Mouse (Mus musculus) hindbrain, embryonic 14.5 days (tissue): ENCODE measurements around the gene Slc6a19. TPM values are rescaled to one million over a fixed set of nuclear protein-coding genes. Genes with fewer than 3 reads are reported as not detected.

Experiments
- ATAC-seq: fragments of 200-750 bp; cut with Nextera tagmentation; 2 replicates; pipeline ENCODE4 v1.8.0; 2017; ENCODE audit warnings: moderate number of reproducible peaks, mild to moderate bottlenecking, moderate TSS enrichment, moderate library complexity; ENCODE audit not compliant: low FRiP score
- DNase-seq: peaks from one replicate; pipeline ENCODE4 v3.0.0-alpha.2; 2015; ENCODE audit warnings: low spot score
- H3K27ac ChIP-seq: fragments of 300-500 bp; sonication (generic); 2 replicates; pipeline ENCODE4 v1.5.1; 2014; ENCODE audit warnings: mild to moderate bottlenecking, moderate library complexity
- H3K27me3 ChIP-seq: fragments of 300-500 bp; sonication (generic); 2 replicates; pipeline ENCODE4 v1.6.1; 2014; ENCODE audit warnings: mild to moderate bottlenecking, low read length, mixed read lengths; ENCODE audit not compliant: control insufficient read depth, insufficient read depth
- H3K36me3 ChIP-seq: fragments of 300-500 bp; sonication (generic); replicated peaks from 2 replicates; pipeline ENCODE4 v1.6.1; 2014; ENCODE audit not compliant: control insufficient read depth, insufficient read depth
- H3K4me1 ChIP-seq: fragments of 300-500 bp; sonication (generic); replicated peaks from 2 replicates; pipeline ENCODE4 v1.6.1; 2014; ENCODE audit warnings: antibody characterized with exemption, low read length, mixed read lengths; ENCODE audit not compliant: control insufficient read depth, insufficient read depth
- H3K4me2 ChIP-seq: fragments of 300-500 bp; sonication (generic); replicated peaks from 2 replicates; pipeline ENCODE4 v1.6.1; 2014; ENCODE audit warnings: mild to moderate bottlenecking, moderate library complexity
- H3K4me3 ChIP-seq: fragments of 300-500 bp; sonication (generic); replicated peaks from 2 replicates; pipeline ENCODE4 v1.5.1; 2014; ENCODE audit warnings: mild to moderate bottlenecking, low read length
- H3K9ac ChIP-seq: fragments of 300-500 bp; sonication (generic); 2 replicates; pipeline ENCODE4 v1.6.1; 2014
- H3K9me3 ChIP-seq: fragments of 300-500 bp; sonication (generic); 2 replicates; pipeline ENCODE4 v1.6.1; 2016; ENCODE audit warnings: low read length; ENCODE audit not compliant: control insufficient read depth
- WGBS: fragments of 180-500 bp; shearing (Covaris S2); extraction: QIAGEN DNeasy Blood & Tissue Kit; methylation state at CpG from one replicate; pipeline ENCODE4 v1.1.7; 2014; 5-methylcytosine and 5-hydroxymethylcytosine counted together
- polyA plus RNA-seq: library from polyadenylated mRNA; unstranded; fragments of >200 nt; fragmentation: Nextera tagmentation; extraction: Ambion mirVana; gene quantifications from 2 replicates; pipeline ENCODE4 v1.2.1, GENCODE M21; 2014

Gene Slc6a19
- polyA plus RNA-seq, 1 experiment from 2014 or later, result 0.46 TPM

GRCm38 (mm10) chr13:73735270-73735669, 30.6 kb upstream of the Slc6a19 start:
- WGBS, result 84% methylated on average over 8 of the region's 8 CpGs
- no peak overlapping the region for H3K27ac ChIP-seq
- no peaks in the 10 kb centered on the region for H3K9me3 ChIP-seq
- H3K4me2 ChIP-seq, result no peak overlapping the region
- no peak overlapping the region for H3K4me3 ChIP-seq
- peaks cover 13% of the 10 kb centered on the region for H3K27me3 ChIP-seq
- ATAC-seq (no peak), DNase-seq (no peak)
- 0 out of 2 replicates have a peak, but pooled peaks cover 3% of the 10 kb centered on the region for H3K4me1 ChIP-seq
- no peaks in the 10 kb centered on the region for H3K36me3 ChIP-seq
- H3K9ac ChIP-seq, result no peak overlapping the region

GRCm38 (mm10) chr13:73734379-73734778, 29.7 kb upstream of the Slc6a19 start:
- H3K27me3 ChIP-seq, result peaks cover 13% of the 10 kb centered on the region
- DNase-seq, result no peak
- 81% methylated on average over 1 of the region's 1 CpGs for WGBS
- no peaks in the 10 kb centered on the region for H3K36me3 ChIP-seq
- H3K9ac ChIP-seq, result no peak overlapping the region
- no peaks in the 10 kb centered on the region for H3K9me3 ChIP-seq
- H3K27ac ChIP-seq, result no peak overlapping the region
- 0 out of 2 replicates have a peak, but pooled peaks cover 3% of the 10 kb centered on the region for H3K4me1 ChIP-seq
- H3K4me3 ChIP-seq, result no peak overlapping the region
- no peak overlapping the region for H3K4me2 ChIP-seq
- no peak for ATAC-seq

GRCm38 (mm10) chr13:73732742-73733700, 28.4 kb upstream of the Slc6a19 start, which contains the start of gene Slc12a7:
Slc12a7 (plus strand) TSS chr13:73733094.
- H3K9ac ChIP-seq, result peak within 1 kb of the TSS; percentile 46
- no peaks in the 10 kb centered on the region for H3K9me3 ChIP-seq
- peaks cover 13% of the 10 kb centered on the region for H3K27me3 ChIP-seq
- H3K4me3 ChIP-seq, result peak within 1 kb of the TSS; percentile 33
- ATAC-seq (peak; percentile 46), DNase-seq (no peak)
- H3K4me1 ChIP-seq, result 0 out of 2 replicates have a peak, but pooled peaks cover 3% of the 10 kb centered on the region
- H3K4me2 ChIP-seq, result peak within 1 kb of the TSS; percentile 64
- WGBS, result 5% methylated on average over 47 of the region's 48 CpGs
- H3K27ac ChIP-seq, result no peak within 1 kb of the TSS
- no peaks in the 10 kb centered on the region for H3K36me3 ChIP-seq

GRCm38 (mm10) chr13:73732235-73732634, 27.6 kb upstream of the Slc6a19 start:
- 68% methylated on average over 7 of the region's 7 CpGs for WGBS
- ATAC-seq, result 0 out of 2 replicates have a peak, but pooled peaks have one; percentile 11
- peak overlapping the region; percentile 46 for H3K9ac ChIP-seq

GRCm38 (mm10) chr13:73730913-73731312, 26.2 kb upstream of the Slc6a19 start:
- Histone ChIP-seq H3K4me3 (no peak overlapping the region), H3K4me2 (no peak overlapping the region)
- ATAC-seq, result no peak

More at GRCm38 (mm10) chr13:73732235-73732634, 27.6 kb upstream of the Slc6a19 start:
- no peaks in the 10 kb centered on the region for H3K36me3 ChIP-seq
- peaks cover 13% of the 10 kb centered on the region for H3K27me3 ChIP-seq
- H3K4me1 ChIP-seq, result 0 out of 2 replicates have a peak, but pooled peaks cover 3% of the 10 kb centered on the region
- H3K27ac ChIP-seq, result no peak overlapping the region
- peak overlapping the region; percentile 33 for H3K4me3 ChIP-seq
- no peaks in the 10 kb centered on the region for H3K9me3 ChIP-seq
- peak overlapping the region; percentile 64 for H3K4me2 ChIP-seq
- DNase-seq, result no peak

GRCm38 (mm10) chr13:73728633-73729032, 24.0 kb upstream of the Slc6a19 start:
- Histone ChIP-seq H3K4me2 (no peak overlapping the region), H3K27ac (no peak overlapping the region), H3K27me3 (peaks cover 11% of the 10 kb centered on the region), H3K9ac (no peak overlapping the region), H3K4me1 (0 out of 2 replicates have a peak, but pooled peaks cover 3% of the 10 kb centered on the region), H3K36me3 (no peaks in the 10 kb centered on the region), H3K9me3 (no peaks in the 10 kb centered on the region), H3K4me3 (no peak overlapping the region)
- DNase-seq (no peak), ATAC-seq (no peak)

More at GRCm38 (mm10) chr13:73730913-73731312, 26.2 kb upstream of the Slc6a19 start:
- H3K4me1 ChIP-seq, result 0 out of 2 replicates have a peak, but pooled peaks cover 3% of the 10 kb centered on the region
- H3K9ac ChIP-seq, result no peak overlapping the region
- no peaks in the 10 kb centered on the region for H3K36me3 ChIP-seq
- peaks cover 13% of the 10 kb centered on the region for H3K27me3 ChIP-seq
- H3K9me3 ChIP-seq, result no peaks in the 10 kb centered on the region
- DNase-seq, result no peak
- no peak overlapping the region for H3K27ac ChIP-seq
- 90% methylated on average over 1 of the region's 1 CpGs for WGBS

- ATAC-seq, result no peak
- Histone ChIP-seq H3K9me3 (no peaks in the 10 kb centered on the region), H3K36me3 (no peaks in the 10 kb centered on the region), H3K27me3 (0 out of 2 replicates have a peak, but pooled peaks cover 3% of the 10 kb centered on the region), H3K27ac (no peak overlapping the region), H3K9ac (no peak overlapping the region), H3K4me3 (no peak overlapping the region), H3K4me2 (no peak overlapping the region), H3K4me1 (no peaks in the 10 kb centered on the region)
- 17% methylated on average over 2 of the region's 2 CpGs for WGBS
- no peak for DNase-seq
These were observed 23.0 kb upstream of the Slc6a19 start for GRCm38 (mm10) chr13:73727621-73728025.

GRCm38 (mm10) chr13:73725315-73725714, 20.6 kb upstream of the Slc6a19 start:
- Histone ChIP-seq H3K9me3 (no peaks in the 10 kb centered on the region), H3K4me2 (no peak overlapping the region), H3K36me3 (no peaks in the 10 kb centered on the region), H3K4me3 (no peak overlapping the region), H3K4me1 (no peaks in the 10 kb centered on the region), H3K9ac (no peak overlapping the region), H3K27me3 (no peaks in the 10 kb centered on the region), H3K27ac (no peak overlapping the region)
- WGBS, result 82% methylated on average over 5 of the region's 5 CpGs
- DNase-seq (no peak), ATAC-seq (no peak)

- Histone ChIP-seq H3K4me3 (no peak overlapping the region), H3K4me2 (no peak overlapping the region), H3K4me1 (no peaks in the 10 kb centered on the region), H3K27ac (no peak overlapping the region), H3K27me3 (no peaks in the 10 kb centered on the region), H3K9ac (no peak overlapping the region), H3K36me3 (no peaks in the 10 kb centered on the region), H3K9me3 (no peaks in the 10 kb centered on the region)
- ATAC-seq (peak; percentile 21; the same call in 1 of the 2 replicates), DNase-seq (no peak)
- WGBS, result 40% methylated on average over 8 of the region's 8 CpGs
These were observed 18.5 kb upstream of the Slc6a19 start for GRCm38 (mm10) chr13:73723081-73723668.
